Mouse (Mus musculus) cortical plate, adult 2 months (tissue): ENCODE results near the gene Btbd2. TPM values are rescaled to one million over a fixed set of nuclear protein-coding genes. Genes with fewer than 3 reads are reported as not detected.
A peak's percentile ranks its signal among the peaks of the same experiment; 100 is the strongest.
"Not testable (repeated sequence)": the region's sequence is repeated elsewhere in the genome, so short reads cannot be mapped to it uniquely, and the experiment has no call there.

ENCODE experiments used
- H3K27ac ChIP-seq: fragments of 200-500 bp; 2 replicates; pipeline ENCODE4 v1.5.1; 2012; ENCODE audit warnings: low read length, control low read depth, inconsistent platforms; ENCODE audit not compliant: insufficient read depth
- H3K4me1 ChIP-seq: fragments of 200-500 bp; 2 replicates; pipeline ENCODE4 v1.6.1; 2011; ENCODE audit warnings: low read length; ENCODE audit not compliant: control insufficient read depth, insufficient read depth
- H3K4me3 ChIP-seq: fragments of 200-500 bp; 2 replicates; pipeline ENCODE4 v1.5.1; 2011; ENCODE audit warnings: mild to moderate bottlenecking, low read length, control low read depth; ENCODE audit not compliant: insufficient read depth
- CTCF ChIP-seq: fragments of 200-500 bp; IDR thresholded peaks from 2 replicates; pipeline ENCODE4 v1.5.1; 2011; ENCODE audit warnings: mild to moderate bottlenecking, control low read depth, low read length; ENCODE audit not compliant: insufficient read depth; ENCODE audit errors: extremely low read depth
- POLR2A ChIP-seq: fragments of 200-500 bp; IDR thresholded peaks from 2 replicates; pipeline ENCODE4 v1.6.1; 2011; ENCODE audit warnings: mild to moderate bottlenecking, low read length, control low read depth; ENCODE audit not compliant: insufficient read depth; ENCODE audit errors: extremely low read depth
- polyA plus RNA-seq: library from polyadenylated mRNA; depleted of rRNA; stranded (reverse); fragments of >200 nt; gene quantifications from 2 replicates; pipeline ENCODE4 v1.2.3, GENCODE M21; 2012

The Btbd2 gene
- polyA plus RNA-seq, 1 experiment: 98.8 TPM

GRCm38 (mm10) chr10:80611905-80612304 lies 45.0 kb downstream of the Btbd2 start:
- Histone ChIP-seq H3K4me1 (no peaks in the 10 kb centered on the region), H3K4me3 (no peak overlapping the region), H3K27ac (no peak overlapping the region)
- TF ChIP-seq CTCF: no peak
- no peak for TF ChIP-seq POLR2A

GRCm38 (mm10) chr10:80611024-80611423 lies 45.8 kb downstream of the Btbd2 start:
- Histone ChIP-seq H3K4me3 (no peak overlapping the region), H3K4me1 (no peaks in the 10 kb centered on the region), H3K27ac (no peak overlapping the region)
- no peak for TF ChIP-seq POLR2A
- peak; percentile 65 for TF ChIP-seq CTCF

- no peaks in the 10 kb centered on the region for H3K4me1 ChIP-seq
- no peak for TF ChIP-seq CTCF
- H3K27ac ChIP-seq: no peak overlapping the region
- no peak overlapping the region for H3K4me3 ChIP-seq
Measured at GRCm38 (mm10) chr10:80610116-80610785, 46.6 kb downstream of the Btbd2 start.

GRCm38 (mm10) chr10:80609269-80609924 lies 47.5 kb downstream of the Btbd2 start:
- TF ChIP-seq CTCF: no peak
- no peak for TF ChIP-seq POLR2A

GRCm38 (mm10) chr10:80608435-80608834 lies 48.4 kb downstream of the Btbd2 start:
- Histone ChIP-seq H3K4me1 (no peaks in the 10 kb centered on the region; the same call in 1 of the 2 replicates), H3K27ac (no peak overlapping the region), H3K4me3 (no peak overlapping the region)
- TF ChIP-seq POLR2A (no peak), CTCF (no peak)

More at GRCm38 (mm10) chr10:80609269-80609924, 47.5 kb downstream of the Btbd2 start:
- H3K4me3 ChIP-seq: no peak overlapping the region
- no peaks in the 10 kb centered on the region; the same call in 1 of the 2 replicates for H3K4me1 ChIP-seq
- H3K27ac ChIP-seq: no peak overlapping the region

GRCm38 (mm10) chr10:80606737-80607350 lies 50.0 kb downstream of the Btbd2 start:
- Histone ChIP-seq H3K4me3 (no peak overlapping the region), H3K27ac (no peak overlapping the region), H3K4me1 (no peaks in the 10 kb centered on the region; the same call in 1 of the 2 replicates)
- TF ChIP-seq POLR2A (no peak), CTCF (no peak)

- H3K4me3 ChIP-seq: no peak overlapping the region
- no peak overlapping the region for H3K27ac ChIP-seq
- TF ChIP-seq CTCF (no peak), POLR2A (no peak)
- H3K4me1 ChIP-seq: no peaks in the 10 kb centered on the region; the same call in 1 of the 2 replicates
Measured at GRCm38 (mm10) chr10:80606306-80606705, 50.6 kb downstream of the Btbd2 start.

- H3K4me3 ChIP-seq, H3K27ac ChIP-seq, H3K4me1 ChIP-seq: not testable (repeated sequence)
Measured at GRCm38 (mm10) chr10:80605721-80606120, 51.1 kb downstream of the Btbd2 start, which contains the start of gene Gm49322. Gene Gm49322 (plus strand): TSS chr10:80606021.

- Histone ChIP-seq H3K4me1 (no peaks in the 10 kb centered on the region; the same call in 1 of the 2 replicates), H3K4me3 (no peak overlapping the region)
- TF ChIP-seq CTCF (no peak), POLR2A (no peak)
Measured at GRCm38 (mm10) chr10:80604988-80605387, 51.9 kb downstream of the Btbd2 start.

GRCm38 (mm10) chr10:80604001-80604509 lies 52.8 kb downstream of the Btbd2 start:
- H3K4me1 ChIP-seq: no peaks in the 10 kb centered on the region; the same call in 1 of the 2 replicates
- TF ChIP-seq POLR2A (no peak), CTCF (no peak)
- peak overlapping the region; percentile 56 for H3K27ac ChIP-seq
- H3K4me3 ChIP-seq: peak overlapping the region; percentile 58; the same call in 1 of the 2 replicates

More at GRCm38 (mm10) chr10:80604988-80605387, 51.9 kb downstream of the Btbd2 start:
- no peak overlapping the region for H3K27ac ChIP-seq
